Mouse (Mus musculus) liver, embryonic 15.5 days (tissue): ENCODE measurements around the gene Man1c1. TPM values are rescaled to one million over a fixed set of nuclear protein-coding genes. Genes with fewer than 3 reads are reported as not detected.
A peak's percentile ranks its signal among the peaks of the same experiment; 100 is the strongest.

Experiments
- ATAC-seq: fragments of 200-750 bp; cut with Nextera tagmentation; 2 replicates; pipeline ENCODE4 v1.8.0; 2017; ENCODE audit warnings: moderate number of reproducible peaks, mild to moderate bottlenecking, moderate library complexity; ENCODE audit not compliant: insufficient read depth
- H3K27ac ChIP-seq: fragments of 300-500 bp; sonication (generic); replicated peaks from 2 replicates; pipeline ENCODE4 v1.5.1; 2015; ENCODE audit warnings: mild to moderate bottlenecking, inconsistent platforms
- H3K27me3 ChIP-seq: fragments of 300-500 bp; sonication (generic); 2 replicates; pipeline ENCODE4 v1.6.1; 2015; ENCODE audit warnings: mild to moderate bottlenecking, inconsistent platforms
- H3K36me3 ChIP-seq: fragments of 300-500 bp; sonication (generic); replicated peaks from 2 replicates; pipeline ENCODE4 v1.6.1; 2015; ENCODE audit warnings: moderate library complexity, mild to moderate bottlenecking, inconsistent platforms
- H3K4me1 ChIP-seq: fragments of 300-500 bp; sonication (generic); replicated peaks from 2 replicates; pipeline ENCODE4 v1.6.1; 2015; ENCODE audit warnings: inconsistent platforms
- H3K4me2 ChIP-seq: fragments of 300-500 bp; sonication (generic); 2 replicates; pipeline ENCODE4 v1.6.1; 2015; ENCODE audit warnings: moderate library complexity, mild to moderate bottlenecking, inconsistent platforms
- H3K4me3 ChIP-seq: fragments of 300-500 bp; sonication (generic); replicated peaks from 2 replicates; pipeline ENCODE4 v1.5.1; 2015; ENCODE audit warnings: mild to moderate bottlenecking, inconsistent platforms
- H3K9ac ChIP-seq: fragments of 300-500 bp; sonication (generic); 2 replicates; pipeline ENCODE4 v1.6.1; 2015; ENCODE audit warnings: moderate library complexity, mild to moderate bottlenecking, inconsistent platforms
- H3K9me3 ChIP-seq: fragments of 300-500 bp; sonication (generic); replicated peaks from 2 replicates; pipeline ENCODE4 v1.6.1; 2016; ENCODE audit warnings: inconsistent platforms
- WGBS: fragments of 180-500 bp; shearing (Covaris S2); methylation state at CpG from one replicate; pipeline ENCODE4 v1.1.7; 2015; ENCODE audit warnings: mixed read lengths; ENCODE audit not compliant: insufficient replicate concordance; 5-methylcytosine and 5-hydroxymethylcytosine counted together
- polyA plus RNA-seq: library from polyadenylated mRNA; unstranded; fragments of >200 nt; fragmentation: Nextera tagmentation; extraction: Ambion mirVana; gene quantifications from 2 replicates; pipeline ENCODE4 v1.2.1, GENCODE M21; 2015

Gene Man1c1
- polyA plus RNA-seq, 1 experiment from 2014 or later = 1.4 TPM

DNA sequence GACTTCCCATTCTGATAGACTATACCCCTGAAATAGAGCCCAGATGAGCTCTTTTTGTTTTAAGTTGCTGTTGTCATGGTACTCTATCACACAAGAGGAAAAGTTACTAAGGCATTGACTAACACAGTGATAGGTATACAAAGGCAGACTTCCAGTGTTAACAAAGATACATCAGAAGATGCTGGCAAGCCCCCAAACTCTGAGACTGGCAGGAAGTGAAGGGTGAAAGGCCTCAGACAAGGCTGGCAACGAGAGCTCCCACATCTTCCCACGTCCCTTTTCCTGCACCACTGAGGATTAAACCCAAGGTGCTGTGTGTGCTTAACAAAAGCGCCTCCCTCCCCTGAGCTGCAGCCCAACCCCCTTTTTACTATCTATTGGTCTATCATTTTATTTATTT is 19.2 kb upstream of the Man1c1 start:
- no peak for ATAC-seq
- Histone ChIP-seq H3K9ac (no peak overlapping the region), H3K4me1 (peaks cover 35% of the 10 kb centered on the region), H3K9me3 (no peaks in the 10 kb centered on the region), H3K36me3 (no peaks in the 10 kb centered on the region), H3K27me3 (0 out of 2 replicates have a peak, but pooled peaks cover 4% of the 10 kb centered on the region), H3K4me3 (no peak overlapping the region), H3K27ac (no peak overlapping the region), H3K4me2 (no peak overlapping the region)
- 60% methylated on average over 3 of the region's 3 CpGs for WGBS

DNA sequence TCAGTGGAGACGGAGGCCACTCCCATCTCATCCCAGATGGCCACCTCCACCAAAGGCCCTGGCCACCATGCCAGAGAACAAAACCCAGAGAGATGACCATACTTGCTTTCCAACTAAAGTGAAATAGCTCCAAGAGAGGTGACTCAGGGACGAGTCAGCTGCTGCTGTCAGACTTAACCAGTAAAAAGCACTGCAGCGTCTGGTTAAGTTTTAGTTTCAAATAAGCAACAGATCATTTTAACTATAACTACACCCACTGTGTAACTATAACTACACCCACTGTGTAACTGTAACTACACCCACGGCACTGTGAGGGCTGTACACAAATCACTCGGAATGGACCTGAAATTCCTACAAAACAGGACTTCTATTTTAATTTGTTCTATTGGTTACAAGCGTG is 17.0 kb upstream of the Man1c1 start:
- no peak overlapping the region for H3K27ac ChIP-seq
- H3K9me3 ChIP-seq = no peaks in the 10 kb centered on the region
- no peak overlapping the region for H3K9ac ChIP-seq
- peaks cover 29% of the 10 kb centered on the region for H3K4me1 ChIP-seq
- 0 out of 2 replicates have a peak, but pooled peaks cover 4% of the 10 kb centered on the region for H3K27me3 ChIP-seq
- 75% methylated on average over 6 of the region's 6 CpGs for WGBS
- no peak for ATAC-seq
- no peaks in the 10 kb centered on the region for H3K36me3 ChIP-seq
- H3K4me2 ChIP-seq = no peak overlapping the region
- no peak overlapping the region for H3K4me3 ChIP-seq

DNA sequence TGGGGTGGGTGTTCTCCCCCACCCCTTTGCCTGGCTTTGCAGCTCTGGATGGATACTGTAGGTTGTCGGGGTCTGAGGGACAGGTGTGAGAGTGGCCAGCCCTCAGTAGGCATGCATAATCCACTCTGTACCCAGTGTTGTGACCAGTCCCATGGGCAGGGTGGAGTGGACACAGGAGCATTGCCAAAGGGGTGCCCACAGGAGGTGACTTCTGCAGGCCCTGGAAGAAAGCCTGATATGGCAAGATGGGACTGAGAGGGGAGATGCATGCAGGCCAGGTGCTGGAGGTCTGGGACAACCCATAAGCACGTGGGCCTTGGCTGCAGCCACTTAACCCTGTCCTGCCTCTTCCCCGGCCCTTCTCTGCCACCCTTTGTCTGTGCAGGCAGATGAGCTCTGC is 16.3 kb upstream of the Man1c1 start:
- no peak overlapping the region for H3K4me3 ChIP-seq
- WGBS = 55% methylated on average over 3 of the region's 3 CpGs
- H3K4me1 ChIP-seq = peaks cover 24% of the 10 kb centered on the region
- no peaks in the 10 kb centered on the region for H3K36me3 ChIP-seq
- 0 out of 2 replicates have a peak, but pooled peaks cover 3% of the 10 kb centered on the region for H3K27me3 ChIP-seq
- no peaks in the 10 kb centered on the region for H3K9me3 ChIP-seq
- ATAC-seq = no peak
- no peak overlapping the region for H3K27ac ChIP-seq
- 0 out of 2 replicates have a peak overlapping the region, but pooled peaks have one; percentile 2 for H3K9ac ChIP-seq
- no peak overlapping the region for H3K4me2 ChIP-seq

DNA sequence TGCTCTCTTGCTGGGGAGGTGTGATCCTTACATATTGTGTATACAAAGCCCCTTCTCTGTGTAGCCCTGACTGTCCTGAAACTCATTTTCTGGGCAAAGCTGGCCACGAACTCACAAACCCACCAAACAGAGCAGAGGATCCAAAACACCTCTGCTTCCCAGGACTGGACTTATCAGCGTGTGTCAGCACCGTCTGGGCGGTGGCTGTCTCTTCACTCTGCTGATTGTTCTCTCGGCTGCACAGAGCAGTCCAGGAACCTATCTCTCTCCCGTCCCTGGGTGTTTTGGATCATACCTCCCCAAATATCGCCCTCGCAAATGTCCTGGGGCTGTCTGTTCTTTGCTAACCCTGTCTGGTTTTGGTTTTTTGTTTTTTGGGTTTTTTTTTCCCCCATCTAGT is 15.4 kb upstream of the Man1c1 start:
- Histone ChIP-seq H3K4me2 (peak overlapping the region; percentile 42), H3K27ac (peak overlapping the region; percentile 66), H3K36me3 (no peaks in the 10 kb centered on the region), H3K4me3 (no peak overlapping the region), H3K9ac (peak overlapping the region; percentile 2; the same call in 1 of the 2 replicates), H3K9me3 (no peaks in the 10 kb centered on the region), H3K27me3 (no peaks in the 10 kb centered on the region), H3K4me1 (peaks cover 18% of the 10 kb centered on the region)
- WGBS = 23% methylated on average over 8 of the region's 8 CpGs
- peak; percentile 89 for ATAC-seq

DNA sequence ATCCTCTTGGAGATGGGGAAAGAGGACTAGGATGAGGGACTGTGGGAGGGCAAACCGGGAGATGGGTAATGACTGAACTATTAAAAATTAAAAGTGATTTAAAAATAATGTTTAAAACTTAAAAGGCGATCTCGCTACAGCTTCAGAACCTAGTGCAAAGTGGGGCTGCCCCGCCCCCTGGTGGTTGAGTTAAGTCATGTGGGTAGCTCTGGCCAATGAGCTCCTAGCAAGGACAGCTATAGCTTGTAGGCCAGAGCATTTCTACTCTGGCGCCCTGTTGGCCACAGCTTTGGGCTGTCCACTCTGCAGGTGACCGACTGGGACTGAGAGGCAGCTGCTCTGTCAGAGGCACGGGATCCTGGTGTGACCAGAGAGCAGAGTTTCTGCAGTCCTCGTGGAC is 9.8 kb upstream of the Man1c1 start:
- Histone ChIP-seq H3K9ac (no peak overlapping the region), H3K4me3 (no peak overlapping the region), H3K4me1 (peaks cover 6% of the 10 kb centered on the region), H3K27me3 (no peaks in the 10 kb centered on the region), H3K36me3 (no peaks in the 10 kb centered on the region), H3K27ac (no peak overlapping the region), H3K9me3 (no peaks in the 10 kb centered on the region), H3K4me2 (no peak overlapping the region)
- 9% methylated on average over 8 of the region's 8 CpGs for WGBS
- peak; percentile 66 for ATAC-seq

DNA sequence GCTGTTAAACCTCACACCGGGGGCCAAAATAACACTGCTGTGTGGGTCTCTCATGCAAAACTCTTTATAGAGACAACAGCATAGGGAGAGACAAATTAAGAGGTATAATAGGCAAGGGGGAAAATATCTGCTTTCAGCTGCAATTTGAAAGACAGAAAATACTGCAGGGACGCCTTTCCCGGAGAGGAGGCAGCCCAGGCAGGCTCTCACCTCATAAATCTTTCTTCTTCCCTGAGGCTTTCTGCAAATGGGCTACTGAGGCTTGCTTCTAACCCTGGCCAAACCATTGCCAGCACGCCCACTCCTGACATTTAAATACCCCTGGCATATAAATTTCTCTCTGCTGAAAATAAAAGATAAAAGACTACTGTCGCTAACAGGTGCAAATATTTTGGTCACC is 1.2 kb upstream of the Man1c1 start:
- H3K9ac ChIP-seq = no peak overlapping the region
- H3K36me3 ChIP-seq = no peaks in the 10 kb centered on the region
- WGBS = 57% methylated on average over 5 of the region's 5 CpGs
- peaks cover 76% of the 10 kb centered on the region for H3K27me3 ChIP-seq
- H3K4me3 ChIP-seq = no peak overlapping the region
- no peak overlapping the region for H3K4me2 ChIP-seq
- no peaks in the 10 kb centered on the region for H3K9me3 ChIP-seq
- H3K4me1 ChIP-seq = peaks cover 31% of the 10 kb centered on the region
- no peak overlapping the region for H3K27ac ChIP-seq
- no peak for ATAC-seq

DNA sequence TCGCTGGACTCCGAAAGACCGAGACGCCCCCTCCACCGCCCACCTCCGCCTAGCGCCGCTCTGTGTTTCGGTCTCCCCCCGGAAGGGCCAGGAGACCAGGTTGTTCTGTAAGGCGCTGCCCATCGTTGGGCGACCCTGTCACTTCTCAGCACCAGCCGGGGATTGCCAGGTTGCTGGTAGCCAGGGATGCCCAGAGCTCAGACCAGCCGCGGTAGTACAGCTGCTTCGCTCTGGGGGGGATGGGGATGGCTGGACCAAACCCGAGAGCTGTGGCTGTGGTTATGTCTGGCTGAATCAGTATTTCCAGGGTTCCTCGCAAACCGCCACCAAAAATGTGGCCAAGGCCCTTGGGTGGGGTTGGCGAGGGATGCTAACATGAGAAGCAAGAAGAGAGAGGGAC is 500 bp upstream of the Man1c1 start:
- H3K4me3 ChIP-seq = peak overlapping the region; percentile 63
- H3K4me1 ChIP-seq = peaks cover 31% of the 10 kb centered on the region
- peaks cover 84% of the 10 kb centered on the region for H3K27me3 ChIP-seq
- no peak overlapping the region for H3K27ac ChIP-seq
- 2% methylated on average over 21 of the region's 21 CpGs for WGBS
- no peak for ATAC-seq
- peak overlapping the region; percentile 93 for H3K4me2 ChIP-seq
- no peaks in the 10 kb centered on the region for H3K9me3 ChIP-seq
- peak overlapping the region; percentile 25; the same call in 1 of the 2 replicates for H3K9ac ChIP-seq
- no peaks in the 10 kb centered on the region for H3K36me3 ChIP-seq

DNA sequence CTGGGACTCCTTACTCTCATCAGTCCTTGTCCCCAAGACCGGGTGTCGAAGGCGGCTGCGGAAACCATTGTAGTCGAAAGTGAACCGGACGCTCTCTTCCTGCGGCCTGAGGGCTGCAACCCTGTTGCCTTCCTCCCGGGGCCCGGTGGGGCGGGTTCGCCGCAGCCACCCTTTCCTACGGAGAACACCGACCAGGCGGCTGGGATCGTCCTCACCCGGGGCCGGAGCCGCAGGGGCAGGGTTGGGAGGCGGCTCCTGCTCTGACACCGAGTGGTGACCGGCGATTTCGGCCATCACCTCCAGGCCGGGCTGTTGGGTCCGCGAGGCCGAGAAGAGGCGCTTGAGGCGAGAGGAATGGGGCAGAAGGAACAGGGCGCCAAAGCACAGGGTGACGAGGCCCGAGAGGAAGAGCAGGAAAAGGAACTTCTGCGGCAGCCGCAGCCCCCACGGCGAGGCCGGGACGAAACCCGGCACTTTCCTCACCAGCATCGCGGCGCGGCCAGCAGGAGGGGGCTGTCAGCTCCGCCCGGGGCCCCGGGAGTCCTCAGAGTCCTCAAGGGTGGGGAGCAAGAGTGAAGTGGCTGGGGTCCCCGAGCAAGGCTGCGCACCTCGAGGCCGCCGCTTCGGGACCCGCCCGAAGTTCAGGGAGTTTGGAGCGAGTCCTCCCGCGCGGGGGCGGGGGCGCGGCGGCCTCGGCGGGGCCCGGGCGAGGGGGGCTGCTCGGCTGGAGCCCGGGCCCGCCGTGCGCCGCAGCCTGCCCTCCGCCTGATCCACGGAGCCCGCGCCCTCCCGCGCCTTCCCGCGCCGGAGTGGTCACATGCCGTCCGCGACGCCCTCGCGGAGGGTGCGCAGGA is 882 bp downstream of the Man1c1 start:
- WGBS = under 1% methylated on average over 90 of the region's 90 CpGs
- Histone ChIP-seq H3K4me2 (peak overlapping the region; percentile 93), H3K27me3 (peaks cover 87% of the 10 kb centered on the region), H3K4me3 (peak overlapping the region; percentile 63), H3K4me1 (peaks cover 31% of the 10 kb centered on the region), H3K9me3 (no peaks in the 10 kb centered on the region), H3K9ac (peak overlapping the region; percentile 51), H3K27ac (peak overlapping the region; percentile 57; the same call in 1 of the 2 replicates), H3K36me3 (no peaks in the 10 kb centered on the region)
- ATAC-seq = no peak

DNA sequence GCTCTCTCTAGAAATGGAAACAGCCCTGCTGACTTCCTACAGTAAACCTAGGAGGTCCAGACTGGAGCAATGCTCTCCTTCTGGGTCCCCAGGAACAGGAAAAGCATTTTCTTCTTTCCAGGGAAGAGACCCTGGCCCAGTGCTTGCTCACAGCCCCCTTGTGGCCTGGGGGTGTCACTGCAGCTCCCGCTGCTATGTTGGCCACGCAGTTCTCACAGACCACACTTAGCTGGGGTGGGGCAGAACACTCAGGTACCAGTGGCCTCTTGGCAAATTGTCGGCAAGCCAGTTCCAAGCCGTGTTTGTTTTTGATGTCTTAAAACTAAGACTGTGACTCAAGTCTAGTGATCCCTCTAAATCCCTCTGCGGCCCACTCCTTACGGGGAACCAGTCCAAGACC is 2.2 kb downstream of the Man1c1 start:
- ATAC-seq = no peak
- Histone ChIP-seq H3K27ac (no peak overlapping the region), H3K27me3 (peaks cover 78% of the 10 kb centered on the region), H3K9me3 (no peaks in the 10 kb centered on the region), H3K36me3 (no peaks in the 10 kb centered on the region), H3K4me2 (peak overlapping the region; percentile 93), H3K9ac (0 out of 2 replicates have a peak overlapping the region, but pooled peaks have one; percentile 51), H3K4me1 (peaks cover 31% of the 10 kb centered on the region), H3K4me3 (peak overlapping the region; percentile 63)
- WGBS = 30% methylated on average over 6 of the region's 6 CpGs

DNA sequence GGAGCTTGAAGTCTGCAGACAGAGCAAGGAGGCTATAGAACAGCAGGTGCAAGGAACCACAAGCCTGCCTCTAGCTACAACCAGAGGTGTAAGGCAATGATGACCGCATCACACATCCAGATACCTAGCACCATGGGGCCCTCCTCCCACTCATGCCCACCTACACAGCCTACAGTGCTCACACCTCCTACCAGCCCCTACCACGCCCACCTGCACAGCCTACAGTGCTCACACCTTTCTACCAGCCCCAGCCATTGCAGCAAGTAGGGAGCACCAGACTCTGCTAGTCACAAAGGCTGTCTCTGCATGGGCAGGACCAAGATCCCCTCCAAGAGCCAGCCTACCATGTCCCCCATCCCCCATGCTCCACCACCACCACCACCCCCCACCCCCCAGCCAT is 3.2 kb downstream of the Man1c1 start:
- peaks cover 70% of the 10 kb centered on the region for H3K27me3 ChIP-seq
- no peak for ATAC-seq
- H3K9ac ChIP-seq = no peak overlapping the region
- H3K4me2 ChIP-seq = no peak overlapping the region
- no peak overlapping the region for H3K27ac ChIP-seq
- no peak overlapping the region for H3K4me3 ChIP-seq
- H3K9me3 ChIP-seq = no peaks in the 10 kb centered on the region
- WGBS = 66% methylated on average over 2 of the region's 2 CpGs
- H3K4me1 ChIP-seq = peaks cover 31% of the 10 kb centered on the region
- no peaks in the 10 kb centered on the region for H3K36me3 ChIP-seq

DNA sequence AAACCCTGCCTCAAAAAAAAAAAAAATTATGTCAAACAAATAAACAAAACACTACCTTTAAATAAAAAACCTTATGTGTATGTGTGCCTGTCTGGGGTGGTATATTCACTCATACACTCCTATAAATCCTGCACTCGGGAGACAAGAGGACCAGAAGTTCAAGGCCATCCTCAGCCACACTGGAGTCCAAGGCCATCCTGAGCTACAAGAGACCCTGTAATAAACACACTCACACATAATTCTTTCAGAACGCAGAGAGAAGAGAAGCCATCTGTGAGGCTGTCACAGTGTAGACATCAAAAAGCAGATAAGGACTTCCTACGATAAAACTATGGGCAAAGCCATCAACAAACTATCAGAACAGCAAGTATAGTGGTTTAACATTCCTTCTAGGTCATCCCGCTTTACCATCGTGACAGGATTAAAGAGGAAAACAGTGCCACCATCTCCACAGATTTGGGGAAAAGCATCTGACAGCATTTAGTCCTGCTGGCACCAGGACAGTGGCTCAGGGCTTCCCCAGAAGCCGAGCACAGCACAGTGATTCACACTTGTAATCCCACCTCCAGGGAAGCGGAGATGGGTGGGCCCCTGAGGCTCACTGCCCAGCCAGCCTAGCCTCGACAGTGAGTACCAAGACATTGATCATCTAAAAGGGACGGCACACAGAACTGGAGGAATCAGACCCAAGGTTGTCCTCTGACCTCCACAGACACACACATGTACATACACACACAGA is 10.7 kb downstream of the Man1c1 start:
- H3K4me3 ChIP-seq = no peak overlapping the region
- no peak overlapping the region for H3K9ac ChIP-seq
- 0 out of 2 replicates have a peak, but pooled peaks cover 4% of the 10 kb centered on the region for H3K27me3 ChIP-seq
- H3K4me2 ChIP-seq = no peak overlapping the region
- H3K36me3 ChIP-seq = 0 out of 2 replicates have a peak, but pooled peaks cover 5% of the 10 kb centered on the region
- no peak for ATAC-seq
- 0 out of 2 replicates have a peak, but pooled peaks cover 3% of the 10 kb centered on the region for H3K9me3 ChIP-seq
- no peak overlapping the region for H3K27ac ChIP-seq
- WGBS = 61% methylated on average over 9 of the region's 9 CpGs
- H3K4me1 ChIP-seq = no peaks in the 10 kb centered on the region
